Mouse (Mus musculus) cortical plate, adult 2 months (tissue): Measurements from ENCODE around the gene St6galnac6.

ENCODE experiments used
- CTCF ChIP-seq: fragments of 200-500 bp; IDR thresholded peaks from 2 replicates; pipeline ENCODE4 v1.5.1; 2011; ENCODE audit warnings: mild to moderate bottlenecking, control low read depth, low read length; ENCODE audit not compliant: insufficient read depth; ENCODE audit errors: extremely low read depth
- POLR2A ChIP-seq: fragments of 200-500 bp; IDR thresholded peaks from 2 replicates; pipeline ENCODE4 v1.6.1; 2011; ENCODE audit warnings: mild to moderate bottlenecking, low read length, control low read depth; ENCODE audit not compliant: insufficient read depth; ENCODE audit errors: extremely low read depth

DNA sequence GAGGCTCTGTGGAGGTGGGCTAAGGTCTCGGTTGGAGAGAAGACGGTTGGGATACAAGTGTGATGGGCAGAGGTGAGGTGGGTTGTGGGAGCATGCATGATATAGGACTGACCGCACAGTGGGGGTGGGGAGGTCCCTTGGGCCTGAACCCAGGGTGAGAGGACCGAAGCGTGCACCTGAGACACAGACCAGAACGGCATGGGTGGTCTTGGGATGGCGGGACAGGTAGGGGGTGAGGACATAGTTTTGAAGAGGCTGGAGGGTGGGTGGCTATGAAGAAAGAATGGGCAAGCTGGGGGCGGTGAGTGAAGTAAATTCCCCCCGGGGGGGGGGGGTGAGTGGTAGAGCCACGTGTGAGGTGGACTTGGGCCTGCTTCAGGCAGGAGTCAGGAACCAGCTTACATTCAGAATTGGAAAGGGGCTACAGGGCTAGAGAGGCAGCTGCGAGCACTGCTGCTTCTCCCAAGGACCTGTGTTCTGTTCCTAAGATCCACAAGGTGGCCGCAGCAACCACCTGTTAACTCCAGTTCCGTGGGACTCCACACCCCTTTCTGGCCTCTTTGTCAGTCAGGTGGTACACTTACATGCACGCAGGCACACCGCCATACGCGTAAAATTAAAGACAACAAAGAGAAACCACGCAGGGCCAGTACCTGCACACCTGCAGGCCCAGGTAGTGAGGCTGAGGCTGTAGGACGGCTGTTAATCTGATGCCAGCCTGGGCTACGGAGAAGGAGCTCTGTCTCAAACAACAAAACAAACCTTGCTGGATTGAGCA is 27.9 kb downstream of the St6galnac6 start:
- TF ChIP-seq CTCF = no peak
- no peak for TF ChIP-seq POLR2A
